Mouse (Mus musculus): ENCODE results near the gene Wasf3.
"Not testable (repeated sequence)": the region's sequence is repeated elsewhere in the genome, so short reads cannot be mapped to it uniquely, and the experiment has no call there.

Wasf3 gene

GRCm38 (mm10) chr5:146398386-146399115 is 13.8 kb downstream of the Wasf3 start:
- intact Hi-C loops (cut with DNase I): no loop called here

- intact Hi-C loops (cut with DNase I): not testable (repeated sequence)
Observed at GRCm38 (mm10) chr5:146401012-146401411, 16.2 kb downstream of the Wasf3 start.

- intact Hi-C loops (cut with DNase I): no loop called here
Observed at GRCm38 (mm10) chr5:146402311-146402710, 17.5 kb downstream of the Wasf3 start.

- intact Hi-C loops (cut with DNase I): no loop called here
Observed at GRCm38 (mm10) chr5:146403923-146404322, 19.1 kb downstream of the Wasf3 start.

- intact Hi-C loops (cut with DNase I): no loop called here
Observed at GRCm38 (mm10) chr5:146406133-146406532, 21.3 kb downstream of the Wasf3 start.

GRCm38 (mm10) chr5:146407791-146408190 is 23.0 kb downstream of the Wasf3 start:
- intact Hi-C loops (cut with DNase I): no loop called here

- intact Hi-C loops (cut with DNase I): no loop called here
Observed at GRCm38 (mm10) chr5:146408604-146409003, 23.8 kb downstream of the Wasf3 start.

GRCm38 (mm10) chr5:146410821-146411220 is 26.0 kb downstream of the Wasf3 start:
- intact Hi-C loops (cut with DNase I): no loop called here

GRCm38 (mm10) chr5:146412743-146413430 is 28.1 kb downstream of the Wasf3 start:
- intact Hi-C loops (cut with DNase I): no loop called here

GRCm38 (mm10) chr5:146414611-146415010 is 29.8 kb downstream of the Wasf3 start:
- intact Hi-C loops (cut with DNase I): no loop called here

GRCm38 (mm10) chr5:146415218-146415617 is 30.4 kb downstream of the Wasf3 start:
- intact Hi-C loops (cut with DNase I): no loop called here

- intact Hi-C loops (cut with DNase I): no loop called here
Observed at GRCm38 (mm10) chr5:146416331-146417110, 31.7 kb downstream of the Wasf3 start.

GRCm38 (mm10) chr5:146418092-146418491 is 33.3 kb downstream of the Wasf3 start:
- intact Hi-C loops (cut with DNase I): loop anchor here (2.0 kb wide), 1 partner anchor 87 kb away; no protein-coding TSS in a partner anchor

- intact Hi-C loops (cut with DNase I): no loop called here
Observed at GRCm38 (mm10) chr5:146420081-146420480, 35.3 kb downstream of the Wasf3 start.

- intact Hi-C loops (cut with DNase I): no loop called here
Observed at GRCm38 (mm10) chr5:146424711-146425326, 40.0 kb downstream of the Wasf3 start.

- intact Hi-C loops (cut with DNase I): no loop called here
Observed at GRCm38 (mm10) chr5:146425656-146426055, 40.9 kb downstream of the Wasf3 start.

GRCm38 (mm10) chr5:146428109-146428508 is 43.3 kb downstream of the Wasf3 start:
- intact Hi-C loops (cut with DNase I): no loop called here

GRCm38 (mm10) chr5:146431821-146432220 is 47.0 kb downstream of the Wasf3 start:
- intact Hi-C loops (cut with DNase I): no loop called here

- intact Hi-C loops (cut with DNase I): no loop called here
Observed at GRCm38 (mm10) chr5:146432476-146432875, 47.7 kb downstream of the Wasf3 start.

GRCm38 (mm10) chr5:146435316-146435715 is 50.5 kb downstream of the Wasf3 start:
- intact Hi-C loops (cut with DNase I): no loop called here

- intact Hi-C loops (cut with DNase I): no loop called here
Observed at GRCm38 (mm10) chr5:146436796-146437195, 52.0 kb downstream of the Wasf3 start.
